Mouse (Mus musculus) cortical plate, adult 2 months (tissue): ENCODE measurements around the gene Ppip5k1.

Experiments used
- CTCF ChIP-seq: fragments of 200-500 bp; IDR thresholded peaks from 2 replicates; pipeline ENCODE4 v1.5.1; 2011; ENCODE audit warnings: mild to moderate bottlenecking, control low read depth, low read length; ENCODE audit not compliant: insufficient read depth; ENCODE audit errors: extremely low read depth
- POLR2A ChIP-seq: fragments of 200-500 bp; IDR thresholded peaks from 2 replicates; pipeline ENCODE4 v1.6.1; 2011; ENCODE audit warnings: mild to moderate bottlenecking, low read length, control low read depth; ENCODE audit not compliant: insufficient read depth; ENCODE audit errors: extremely low read depth

GRCm38 (mm10) chr2:121372266-121372665 is 17.1 kb upstream of the Ppip5k1 start:
- TF ChIP-seq POLR2A (no peak), CTCF (no peak)
